Mouse (Mus musculus) liver, adult 2 months (tissue): Measurements from ENCODE around the gene Fcho1.

Experiments
- CTCF ChIP-seq: fragments of 200-500 bp; IDR thresholded peaks from 2 replicates; pipeline ENCODE4 v1.5.1; 2011; ENCODE audit warnings: low read depth, low read length, control low read depth
- POLR2A ChIP-seq: fragments of 200-500 bp; IDR thresholded peaks from 2 replicates; pipeline ENCODE4 v1.6.1; 2011; ENCODE audit warnings: low read length, control low read depth; ENCODE audit not compliant: insufficient read depth; ENCODE audit errors: extremely low read depth

GRCm38 (mm10) chr8:71702087-71702432 lies 23.5 kb downstream of the Fcho1 start:
- TF ChIP-seq CTCF (peak; percentile 35), POLR2A (no peak)
